Mouse (Mus musculus): ENCODE measurements at regions not wholly inside any gene's neighbourhood (a gene's known extent, or its start where the extent isn't known, plus 50 kb on each side); places are given as distances from the start of the nearest gene placed in this dataset.

DNA sequence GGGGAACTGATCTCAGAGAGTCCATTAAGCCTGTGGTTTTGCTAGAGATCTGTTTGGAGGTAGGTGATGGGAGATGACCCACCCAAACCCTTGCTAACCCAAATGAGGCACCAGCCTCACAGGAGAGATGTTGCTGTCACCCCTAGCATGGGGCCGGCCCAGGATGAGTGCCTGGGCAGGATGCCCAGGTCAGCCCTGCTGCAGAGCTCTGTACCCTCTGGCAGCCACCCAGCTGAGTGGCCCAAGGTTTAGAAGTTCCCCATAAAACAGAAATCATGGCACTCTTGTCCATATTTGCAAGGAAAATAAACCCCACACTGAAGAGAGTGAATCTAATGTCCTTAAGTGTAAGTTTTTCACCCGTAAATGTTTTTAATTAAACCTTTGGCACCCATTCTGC lies 141.7 kb downstream of the H2afy start:
- TF ChIP-seq CTCF (IDR thresholded peaks at IDR 0.05; ENCODE audit: extremely low read depth, insufficient read length, insufficient replicate concordance, low read depth, low read length) = no peak
- Histone ChIP-seq H3K27ac (ENCODE audit: insufficient read depth, low read depth, low read length) (no peak overlapping the region), H3K4me1 (ENCODE audit: control insufficient read depth, insufficient read depth, insufficient read length, low read length) (no peaks in the 10 kb centered on the region), H3K4me3 (ENCODE audit: low read depth, low read length) (no peak overlapping the region), H3K27me3 (ENCODE audit: control insufficient read depth, insufficient read depth, low read length) (no peaks in the 10 kb centered on the region), H3K36me3 (ENCODE audit: control insufficient read depth, insufficient read depth, low read length) (no peaks in the 10 kb centered on the region)
- WGBS = 58% methylated on average over 2 of the region's 2 CpGs

- Histone ChIP-seq H3K36me3 (ENCODE audit: control insufficient read depth, insufficient read depth, low read length) (no peaks in the 10 kb centered on the region), H3K27ac (ENCODE audit: insufficient read depth, low read depth, low read length) (no peak overlapping the region), H3K27me3 (ENCODE audit: control insufficient read depth, insufficient read depth, low read length) (no peaks in the 10 kb centered on the region), H3K4me1 (ENCODE audit: control insufficient read depth, insufficient read depth, insufficient read length, low read length) (no peaks in the 10 kb centered on the region), H3K4me3 (ENCODE audit: low read depth, low read length) (no peak overlapping the region)
- TF ChIP-seq POLR2A (IDR thresholded peaks at IDR 0.05; ENCODE audit: low read depth, low read length) = no peak
- TF ChIP-seq CTCF (IDR thresholded peaks at IDR 0.05; ENCODE audit: extremely low read depth, insufficient read length, insufficient replicate concordance, low read depth, low read length) = no peak
- WGBS = 77% methylated on average over 9 of the region's 9 CpGs
Observed at GRCm38 (mm10) chr13:55992699-55993098, 143.5 kb downstream of the H2afy start.

- H3K36me3 ChIP-seq (ENCODE audit: control insufficient read depth, insufficient read depth, low read length) = no peaks in the 10 kb centered on the region
- TF ChIP-seq CTCF (IDR thresholded peaks at IDR 0.05; ENCODE audit: extremely low read depth, insufficient read length, insufficient replicate concordance, low read depth, low read length) (no peak), POLR2A (IDR thresholded peaks at IDR 0.05; ENCODE audit: low read depth, low read length) (no peak)
- H3K4me1 ChIP-seq (ENCODE audit: control insufficient read depth, insufficient read depth, insufficient read length, low read length) = no peaks in the 10 kb centered on the region
- no peak overlapping the region for H3K27ac ChIP-seq (ENCODE audit: insufficient read depth, low read depth, low read length)
- no peaks in the 10 kb centered on the region for H3K27me3 ChIP-seq (ENCODE audit: control insufficient read depth, insufficient read depth, low read length)
- WGBS = 88% methylated on average over 14 of the region's 14 CpGs
- H3K4me3 ChIP-seq (ENCODE audit: low read depth, low read length) = no peak overlapping the region
Observed at GRCm38 (mm10) chr13:55991216-55991615, 144.9 kb downstream of the H2afy start.

DNA sequence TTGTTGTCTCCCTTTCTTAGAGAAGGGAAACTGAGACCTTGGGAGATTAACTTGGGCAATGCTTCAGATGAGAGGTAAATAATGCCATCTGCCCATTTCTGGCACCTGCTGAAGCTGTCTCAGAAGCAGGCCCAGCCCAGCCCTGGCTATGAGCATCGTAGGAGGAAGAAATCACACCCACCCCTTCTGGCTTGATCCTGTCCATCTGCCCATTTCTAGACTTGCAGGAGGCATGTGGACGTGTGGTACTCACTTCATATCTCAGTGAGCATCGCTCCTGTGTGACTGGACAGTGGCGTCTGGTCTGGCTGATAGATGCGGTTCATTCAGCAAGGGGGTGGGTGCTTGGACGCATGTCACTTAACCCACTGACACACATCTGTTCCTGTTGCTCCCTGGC lies 146.0 kb downstream of the H2afy start:
- H3K27me3 ChIP-seq (ENCODE audit: control insufficient read depth, insufficient read depth, low read length) = no peaks in the 10 kb centered on the region
- H3K4me1 ChIP-seq (ENCODE audit: control insufficient read depth, insufficient read depth, insufficient read length, low read length) = no peaks in the 10 kb centered on the region
- no peak for TF ChIP-seq POLR2A (IDR thresholded peaks at IDR 0.05; ENCODE audit: low read depth, low read length)
- no peak for TF ChIP-seq CTCF (IDR thresholded peaks at IDR 0.05; ENCODE audit: extremely low read depth, insufficient read length, insufficient replicate concordance, low read depth, low read length)
- no peak overlapping the region for H3K27ac ChIP-seq (ENCODE audit: insufficient read depth, low read depth, low read length)
- H3K36me3 ChIP-seq (ENCODE audit: control insufficient read depth, insufficient read depth, low read length) = no peaks in the 10 kb centered on the region
- H3K4me3 ChIP-seq (ENCODE audit: low read depth, low read length) = no peak overlapping the region
- 83% methylated on average over 6 of the region's 6 CpGs for WGBS

- no peak overlapping the region for H3K27ac ChIP-seq (ENCODE audit: insufficient read depth, low read depth, low read length)
- H3K36me3 ChIP-seq (ENCODE audit: control insufficient read depth, insufficient read depth, low read length) = no peaks in the 10 kb centered on the region
- H3K27me3 ChIP-seq (ENCODE audit: control insufficient read depth, insufficient read depth, low read length) = no peaks in the 10 kb centered on the region
- TF ChIP-seq POLR2A (IDR thresholded peaks at IDR 0.05; ENCODE audit: low read depth, low read length) = no peak
- no peak for TF ChIP-seq CTCF (IDR thresholded peaks at IDR 0.05; ENCODE audit: extremely low read depth, insufficient read length, insufficient replicate concordance, low read depth, low read length)
- H3K4me3 ChIP-seq (ENCODE audit: low read depth, low read length) = no peak overlapping the region
- H3K4me1 ChIP-seq (ENCODE audit: control insufficient read depth, insufficient read depth, insufficient read length, low read length) = no peaks in the 10 kb centered on the region
- WGBS = 46% methylated on average over 7 of the region's 7 CpGs
Observed at GRCm38 (mm10) chr13:55989401-55989800, 146.8 kb downstream of the H2afy start.

DNA sequence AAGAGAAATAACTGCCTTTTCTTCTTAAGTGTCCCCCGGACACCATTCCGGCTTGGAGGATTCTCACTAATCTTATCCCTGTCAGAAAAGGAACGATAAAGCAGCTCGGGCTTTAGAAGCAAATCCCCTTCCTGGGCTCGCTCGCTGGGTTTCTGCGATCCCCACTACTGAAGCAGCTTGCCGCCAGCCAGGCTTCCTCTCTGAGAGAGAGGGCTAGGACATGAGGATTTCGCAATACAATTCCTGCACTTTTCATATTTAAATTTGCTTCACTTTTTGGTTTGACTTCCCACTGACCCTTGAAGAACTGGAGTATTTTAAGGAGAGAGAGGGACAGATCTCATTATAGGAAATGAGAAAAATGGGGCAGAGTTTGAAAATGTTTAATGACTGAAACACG lies 149.4 kb upstream of the Pitx1 start:
- H3K4me1 ChIP-seq (ENCODE audit: control insufficient read depth, insufficient read depth, insufficient read length, low read length) = no peaks in the 10 kb centered on the region
- H3K4me3 ChIP-seq (ENCODE audit: low read depth, low read length) = no peak overlapping the region
- H3K27me3 ChIP-seq (ENCODE audit: control insufficient read depth, insufficient read depth, low read length) = no peaks in the 10 kb centered on the region
- 52% methylated on average over 10 of the region's 10 CpGs for WGBS
- no peaks in the 10 kb centered on the region for H3K36me3 ChIP-seq (ENCODE audit: control insufficient read depth, insufficient read depth, low read length)
- TF ChIP-seq POLR2A (IDR thresholded peaks at IDR 0.05; ENCODE audit: low read depth, low read length) (no peak), CTCF (IDR thresholded peaks at IDR 0.05; ENCODE audit: extremely low read depth, insufficient read length, insufficient replicate concordance, low read depth, low read length) (no peak)
- H3K27ac ChIP-seq (ENCODE audit: insufficient read depth, low read depth, low read length) = no peak overlapping the region

GRCm38 (mm10) chr13:55984772-55985171 lies 148.8 kb upstream of the Pitx1 start:
- no peaks in the 10 kb centered on the region for H3K36me3 ChIP-seq (ENCODE audit: control insufficient read depth, insufficient read depth, low read length)
- H3K27me3 ChIP-seq (ENCODE audit: control insufficient read depth, insufficient read depth, low read length) = no peaks in the 10 kb centered on the region
- no peak overlapping the region for H3K27ac ChIP-seq (ENCODE audit: insufficient read depth, low read depth, low read length)
- TF ChIP-seq CTCF (IDR thresholded peaks at IDR 0.05; ENCODE audit: extremely low read depth, insufficient read length, insufficient replicate concordance, low read depth, low read length) (no peak), POLR2A (IDR thresholded peaks at IDR 0.05; ENCODE audit: low read depth, low read length) (no peak)
- 55% methylated on average over 6 of the region's 6 CpGs for WGBS
- no peak overlapping the region for H3K4me3 ChIP-seq (ENCODE audit: low read depth, low read length)
- no peaks in the 10 kb centered on the region for H3K4me1 ChIP-seq (ENCODE audit: control insufficient read depth, insufficient read depth, insufficient read length, low read length)

DNA sequence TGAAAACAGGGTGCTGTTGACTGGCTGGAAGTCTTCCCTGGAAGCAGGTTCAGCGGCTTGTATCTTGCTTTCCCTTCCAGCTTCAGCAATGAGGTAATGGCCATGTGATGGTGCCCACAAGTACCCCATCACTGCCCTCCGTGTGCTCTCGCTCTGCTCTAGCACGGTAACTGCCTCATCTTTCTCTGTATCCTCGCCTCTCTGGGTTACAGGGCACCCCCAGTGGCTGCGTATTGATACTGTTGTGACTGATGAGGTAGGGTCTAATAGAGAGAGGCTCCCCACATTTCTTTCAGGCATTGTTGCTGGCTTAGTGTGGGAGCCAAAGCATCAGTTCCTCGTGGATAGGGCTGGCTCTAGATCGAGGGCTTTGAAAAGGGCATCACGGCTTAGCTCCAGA lies 147.9 kb upstream of the Pitx1 start:
- Histone ChIP-seq H3K4me3 (ENCODE audit: low read depth, low read length) (no peak overlapping the region), H3K27ac (ENCODE audit: insufficient read depth, low read depth, low read length) (no peak overlapping the region), H3K27me3 (ENCODE audit: control insufficient read depth, insufficient read depth, low read length) (no peaks in the 10 kb centered on the region), H3K4me1 (ENCODE audit: control insufficient read depth, insufficient read depth, insufficient read length, low read length) (no peaks in the 10 kb centered on the region), H3K36me3 (ENCODE audit: control insufficient read depth, insufficient read depth, low read length) (no peaks in the 10 kb centered on the region)
- 79% methylated on average over 9 of the region's 9 CpGs for WGBS
- TF ChIP-seq POLR2A (IDR thresholded peaks at IDR 0.05; ENCODE audit: low read depth, low read length) (no peak), CTCF (IDR thresholded peaks at IDR 0.05; ENCODE audit: extremely low read depth, insufficient read length, insufficient replicate concordance, low read depth, low read length) (no peak)

Data from small intestine, adult 2 months (tissue).